19 mouse cellular contexts compared by ENCODE assay signal in genomic region chr7:96500797-96501196, GRCm38 (mm10).
DNase-seq lines count a peak whose midpoint lies in the region; ATAC-seq and TF ChIP-seq lines count a peak whose summit lies in the region.
"Had no signal": no experiment of that assay in that cellular context is flagged by ENCODE, and none has a peak within 500 bp of the region (broad histone marks: within the 10 kb centered on the region; RNA-seq: fewer than 3 reads in every experiment).

No protein-coding gene starts in this region.

- no peaks in the 10 kb centered on the region for H3K27me3 ChIP-seq in forebrain, embryonic 13.5 days
- H3K27me3 ChIP-seq in forebrain, embryonic 12.5 days: peaks cover 7% of the 10 kb centered on the region; the same call in 1 of the 2 replicates
- no peaks in the 10 kb centered on the region for H3K27me3 ChIP-seq in forebrain, postnatal 0 days (ENCODE audit: insufficient read depth, low read length)
- H3K27me3 ChIP-seq: embryonic facial prominence, embryonic 15.5 days; hindbrain, embryonic 15.5 days; Patski had no signal

- no peak for TF ChIP-seq CTCF in forebrain, postnatal 0 days (IDR thresholded peaks at IDR 0.05; ENCODE audit: low read depth)

- H3K4me1 ChIP-seq in forebrain, embryonic 13.5 days: peaks cover 29% of the 10 kb centered on the region
- H3K4me1 ChIP-seq in forebrain, embryonic 12.5 days: peaks cover 19% of the 10 kb centered on the region
- peaks cover 16% of the 10 kb centered on the region for H3K4me1 ChIP-seq in forebrain, postnatal 0 days (ENCODE audit: insufficient read depth)
- H3K4me1 ChIP-seq: heart, embryonic 12.5 days had no signal

- no peaks in the 10 kb centered on the region for H3K9me3 ChIP-seq in forebrain, embryonic 13.5 days (replicated peaks)
- H3K9me3 ChIP-seq in forebrain, embryonic 12.5 days: no peaks in the 10 kb centered on the region
- no peaks in the 10 kb centered on the region for H3K9me3 ChIP-seq in forebrain, postnatal 0 days (ENCODE audit: low read length)
- H3K9me3 ChIP-seq: embryonic facial prominence, embryonic 15.5 days; heart, embryonic 12.5 days; hindbrain, embryonic 15.5 days had no signal

- 77% methylated on average over 4 of the region's 4 CpGs for WGBS in forebrain, embryonic 13.5 days
- 87% methylated on average over 4 of the region's 4 CpGs for WGBS in forebrain, embryonic 12.5 days
- WGBS in forebrain, postnatal 0 days: 77% methylated on average over 4 of the region's 4 CpGs

- H3K9ac ChIP-seq in forebrain, embryonic 13.5 days: no peak overlapping the region
- no peak overlapping the region for H3K9ac ChIP-seq in forebrain, embryonic 12.5 days
- H3K9ac ChIP-seq in forebrain, postnatal 0 days: no peak overlapping the region
- H3K9ac ChIP-seq: embryonic facial prominence, embryonic 15.5 days; heart, embryonic 12.5 days; hindbrain, embryonic 15.5 days had no signal

- peak; percentile 38 to 49 for DNase-seq in left cerebral cortex, postnatal 14 days (ENCODE audit: low spot score in 2 of 2)
- DNase-seq in left cerebral cortex, postnatal 10 days (ENCODE audit: extremely low spot score in 1 of 2, low spot score in 2 of 2): no peak
- peak; percentile 2 for DNase-seq in 3T3-L1 (ENCODE audit: low read depth, low spot score)
- DNase-seq in forebrain, postnatal 0 days: no peak
- DNase-seq in cerebellum, adult 8-10 months: no peak
- DNase-seq: adrenal gland, postnatal 14 days; cerebellum, adult 18-20 months; embryo, embryonic 11 days; gastrocnemius, postnatal 10 days; kidney, adult 2 months had no signal

- H3K27ac ChIP-seq in forebrain, embryonic 13.5 days: peak overlapping the region; percentile 57
- no peak overlapping the region for H3K27ac ChIP-seq in forebrain, embryonic 12.5 days
- peak overlapping the region; percentile 50 for H3K27ac ChIP-seq in forebrain, postnatal 0 days (ENCODE audit: low read depth, low read length)
- H3K27ac ChIP-seq: embryonic facial prominence, embryonic 15.5 days; hindbrain, embryonic 15.5 days had no signal

- H3K4me3 ChIP-seq in forebrain, embryonic 13.5 days: no peak overlapping the region
- no peak overlapping the region for H3K4me3 ChIP-seq in forebrain, embryonic 12.5 days (replicated peaks)
- H3K4me3 ChIP-seq in forebrain, postnatal 0 days (ENCODE audit: low read depth, low read length): no peak overlapping the region
- H3K4me3 ChIP-seq: embryonic facial prominence, embryonic 15.5 days; erythroblast, embryonic 14.5 days; heart, embryonic 12.5 days; hindbrain, embryonic 15.5 days had no signal

- no peak overlapping the region for H3K4me2 ChIP-seq in forebrain, embryonic 13.5 days
- no peak overlapping the region for H3K4me2 ChIP-seq in forebrain, embryonic 12.5 days
- no peak overlapping the region for H3K4me2 ChIP-seq in forebrain, postnatal 0 days (ENCODE audit: low read depth)
- H3K4me2 ChIP-seq: embryonic facial prominence, embryonic 15.5 days; heart, embryonic 12.5 days; hindbrain, embryonic 15.5 days had no signal

- ATAC-seq in forebrain, embryonic 13.5 days: no peak
- ATAC-seq in forebrain, embryonic 12.5 days (ENCODE audit: low FRiP score): no peak
- no peak for ATAC-seq in forebrain, postnatal 0 days
- ATAC-seq: activated CD4-positive, CD25-positive, alpha-beta regulatory T cell, adult 4 months; intestine, embryonic 16.5 days; Patski had no signal

- H3K36me3 ChIP-seq in forebrain, embryonic 13.5 days (ENCODE audit: poor library complexity, severe bottlenecking): no peaks in the 10 kb centered on the region
- no peaks in the 10 kb centered on the region for H3K36me3 ChIP-seq in forebrain, embryonic 12.5 days (replicated peaks)
- no peaks in the 10 kb centered on the region for H3K36me3 ChIP-seq in forebrain, postnatal 0 days (ENCODE audit: insufficient read depth)
- H3K36me3 ChIP-seq: embryonic facial prominence, embryonic 15.5 days; heart, embryonic 12.5 days; hindbrain, embryonic 15.5 days had no signal

- intact Hi-C loops in left cerebral cortex, postnatal 14 days (cut with DNase I): no loop called here
- intact Hi-C loops in left cerebral cortex, postnatal 10 days (cut with DNase I): no loop called here

Comparison
In these comparisons a context has a peak if more than half of its experiments do, and no peak if none do; other contexts are left out.
1. DNase-seq: peak in left cerebral cortex, postnatal 14 days (2 of 2) and 3T3-L1 (single experiment); none in left cerebral cortex, postnatal 10 days (0 of 2), forebrain, postnatal 0 days (single experiment) and cerebellum, adult 8-10 months (single experiment).